Mouse (Mus musculus): Measurements from ENCODE around the gene Stk35. TPM values are rescaled to one million over a fixed set of nuclear protein-coding genes. Genes with fewer than 3 reads are reported as not detected.
A peak's percentile ranks its signal among the peaks of the same experiment; 100 is the strongest.

Gene Stk35
- polyA plus RNA-seq, 1 experiment from 2014 or later = 9.5 TPM

DNA sequence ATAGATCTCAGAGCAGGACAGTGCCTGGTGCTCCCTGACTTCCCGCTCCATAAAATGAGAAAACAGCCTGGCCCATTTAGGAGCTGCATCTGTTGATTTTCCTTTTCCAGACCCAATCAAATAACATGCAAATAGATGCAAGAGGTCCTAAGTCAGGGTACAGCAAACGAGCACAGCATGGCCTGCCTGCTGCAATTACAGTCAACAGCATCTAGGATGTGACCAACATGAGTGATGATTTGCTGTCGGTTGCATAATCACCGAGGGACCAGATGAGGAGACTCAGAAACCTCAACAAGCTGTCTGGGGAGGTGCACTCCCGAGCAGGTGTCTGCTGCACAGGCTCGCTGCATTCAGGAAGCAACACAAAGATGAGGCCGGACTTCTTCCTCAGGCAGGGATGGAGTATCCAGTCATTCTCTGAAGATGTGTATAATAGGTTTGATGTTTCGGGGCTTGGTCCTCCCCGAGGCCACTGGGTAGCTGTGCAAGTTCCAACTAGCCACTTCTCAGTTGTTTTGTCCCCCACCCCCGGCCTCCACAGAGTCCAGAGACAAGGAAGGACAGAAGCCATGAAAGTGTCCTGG is 74.3 kb downstream of the Stk35 start:
- no peak for ATAC-seq

DNA sequence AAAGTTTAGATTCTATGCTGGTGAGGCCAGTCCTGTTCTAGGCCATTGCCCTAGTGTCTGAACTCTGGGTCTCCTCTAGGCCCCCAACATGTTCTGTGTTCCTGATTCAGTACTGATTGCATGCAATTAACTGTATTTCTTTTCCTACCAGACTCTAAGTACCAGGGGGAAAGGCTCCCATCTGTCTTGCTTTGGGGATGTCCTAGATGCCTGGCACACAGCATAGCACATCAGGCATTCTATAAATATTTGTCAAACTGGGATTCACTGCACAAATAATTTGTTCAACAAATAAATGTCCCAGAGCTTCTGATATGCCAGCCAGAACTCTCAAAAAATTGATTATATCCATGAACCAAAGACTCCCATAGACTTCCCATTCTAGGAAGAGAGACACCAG is 76.6 kb downstream of the Stk35 start:
- Histone ChIP-seq H3K4me3 (replicated peaks) (no peak overlapping the region), H3K4me2 (replicated peaks) (no peak overlapping the region), H3K9me3 (no peaks in the 10 kb centered on the region), H3K4me1 (replicated peaks) (no peaks in the 10 kb centered on the region), H3K9ac (replicated peaks) (no peak overlapping the region), H3K27ac (no peak overlapping the region), H3K27me3 (no peaks in the 10 kb centered on the region), H3K36me3 (no peaks in the 10 kb centered on the region)
- no peak for ATAC-seq

More for the DNA sequence above, 74.3 kb downstream of the Stk35 start:
- H3K9me3 ChIP-seq = no peaks in the 10 kb centered on the region
- H3K27me3 ChIP-seq = no peaks in the 10 kb centered on the region
- H3K4me1 ChIP-seq (replicated peaks) = no peaks in the 10 kb centered on the region
- H3K4me3 ChIP-seq (replicated peaks) = no peak overlapping the region
- H3K4me2 ChIP-seq (replicated peaks) = no peak overlapping the region
- H3K36me3 ChIP-seq = no peaks in the 10 kb centered on the region
- 0 out of 2 replicates have a peak overlapping the region, but pooled peaks have one; percentile 19 for H3K9ac ChIP-seq (replicated peaks)
- H3K27ac ChIP-seq = no peak overlapping the region
- 77% methylated on average over 10 of the region's 10 CpGs for WGBS

DNA sequence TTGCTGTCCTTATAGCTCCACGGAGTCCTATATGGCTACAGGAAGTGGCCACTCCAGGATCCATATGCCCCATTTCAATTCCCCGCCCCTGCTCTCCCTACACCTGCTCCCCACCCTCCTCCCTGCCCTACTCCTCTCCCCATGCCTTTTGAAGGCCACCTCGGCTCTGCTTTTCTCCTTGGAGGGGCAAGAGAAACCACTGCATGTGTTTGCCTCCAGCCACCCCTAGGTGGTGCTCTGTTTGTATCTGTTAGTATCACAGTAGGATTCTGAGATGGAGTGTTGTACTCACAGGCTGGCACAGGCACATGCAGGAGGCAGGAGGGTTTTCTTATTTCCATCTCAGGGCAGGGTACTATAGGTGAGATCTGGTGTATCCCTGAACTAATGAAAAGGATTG is 79.5 kb downstream of the Stk35 start:
- Histone ChIP-seq H3K36me3 (no peaks in the 10 kb centered on the region), H3K4me2 (replicated peaks) (no peak overlapping the region), H3K27ac (no peak overlapping the region), H3K9me3 (no peaks in the 10 kb centered on the region), H3K4me1 (replicated peaks) (no peaks in the 10 kb centered on the region; the same call in 1 of the 2 replicates), H3K4me3 (replicated peaks) (no peak overlapping the region), H3K27me3 (no peaks in the 10 kb centered on the region), H3K9ac (replicated peaks) (no peak overlapping the region)
- 52% methylated on average over 3 of the region's 3 CpGs for WGBS
- ATAC-seq = peak; percentile 80

GRCm38 (mm10) chr2:129880226-129880625 is 79.9 kb downstream of the Stk35 start:
- no peak overlapping the region for H3K4me3 ChIP-seq (replicated peaks)
- no peak overlapping the region for H3K9ac ChIP-seq (replicated peaks)
- ATAC-seq = no peak
- H3K9me3 ChIP-seq = no peaks in the 10 kb centered on the region
- no peaks in the 10 kb centered on the region for H3K36me3 ChIP-seq
- WGBS = 84% methylated on average over 7 of the region's 7 CpGs
- no peaks in the 10 kb centered on the region for H3K27me3 ChIP-seq
- H3K27ac ChIP-seq = no peak overlapping the region
- H3K4me2 ChIP-seq (replicated peaks) = no peak overlapping the region
- H3K4me1 ChIP-seq (replicated peaks) = no peaks in the 10 kb centered on the region; the same call in 1 of the 2 replicates

- no peaks in the 10 kb centered on the region; the same call in 1 of the 2 replicates for H3K4me1 ChIP-seq (replicated peaks)
- H3K4me2 ChIP-seq (replicated peaks) = no peak overlapping the region
- H3K27ac ChIP-seq = no peak overlapping the region
- no peak overlapping the region for H3K9ac ChIP-seq (replicated peaks)
- no peak overlapping the region for H3K4me3 ChIP-seq (replicated peaks)
- no peaks in the 10 kb centered on the region for H3K36me3 ChIP-seq
- no peak for ATAC-seq
- 78% methylated on average over 1 of the region's 1 CpGs for WGBS
- no peaks in the 10 kb centered on the region for H3K27me3 ChIP-seq
- no peaks in the 10 kb centered on the region for H3K9me3 ChIP-seq
Observed at GRCm38 (mm10) chr2:129881886-129882285, 81.6 kb downstream of the Stk35 start.

Other genes starting within 250 kb of the Stk35 start
- 19.1 and 21.0 TPM in 2 replicates for gene Sirpa, start 207.7 kb upstream of the Stk35 start, polyA plus RNA-seq (2015; fragmentation: Nextera tagmentation; extraction: Ambion mirVana)
- gene Pdyn, start 100.7 kb upstream of the Stk35 start, polyA plus RNA-seq (2015; fragmentation: Nextera tagmentation; extraction: Ambion mirVana) = 3.8 and 4.2 TPM in 2 replicates
- gene Tgm3, start 211.8 kb downstream of the Stk35 start, polyA plus RNA-seq (2015; fragmentation: Nextera tagmentation; extraction: Ambion mirVana) = not detected in 2 replicates

Data from midbrain, embryonic 13.5 days (tissue).